Mouse (Mus musculus) stomach, embryonic 14.5 days (tissue): ENCODE measurements around the gene Rps29. TPM values are rescaled to one million over a fixed set of nuclear protein-coding genes. Genes with fewer than 3 reads are reported as not detected.

ENCODE experiments used
- ATAC-seq: fragments of 200-750 bp; cut with Nextera tagmentation; 2 replicates; pipeline ENCODE4 v1.8.0; 2017; ENCODE audit warnings: low read depth, moderate TSS enrichment; ENCODE audit not compliant: insufficient number of reproducible peaks, insufficient read depth, low FRiP score
- H3K27ac ChIP-seq: fragments of 300-500 bp; sonication (generic); 2 replicates; pipeline ENCODE4 v1.5.1; 2014; ENCODE audit warnings: mild to moderate bottlenecking, low read length, moderate library complexity, mixed read lengths
- H3K27me3 ChIP-seq: fragments of 300-500 bp; sonication (generic); 2 replicates; pipeline ENCODE4 v1.6.1; 2014; ENCODE audit warnings: low read length, control low read depth, mixed read lengths; ENCODE audit not compliant: control insufficient read depth, insufficient read depth
- H3K36me3 ChIP-seq: fragments of 300-500 bp; sonication (generic); 2 replicates; pipeline ENCODE4 v1.6.1; 2014; ENCODE audit warnings: mild to moderate bottlenecking, control low read depth, low read length, moderate library complexity, mixed read lengths; ENCODE audit not compliant: control insufficient read depth, insufficient read depth
- H3K4me1 ChIP-seq: fragments of 300-500 bp; sonication (generic); 2 replicates; pipeline ENCODE4 v1.6.1; 2014; ENCODE audit warnings: low read length, control low read depth, mixed read lengths; ENCODE audit not compliant: control insufficient read depth, insufficient read depth
- H3K4me2 ChIP-seq: fragments of 300-500 bp; sonication (generic); replicated peaks from 2 replicates; pipeline ENCODE4 v1.6.1; 2014; ENCODE audit warnings: low read depth, low read length, control low read depth
- H3K4me3 ChIP-seq: fragments of 300-500 bp; sonication (generic); 2 replicates; pipeline ENCODE4 v1.5.1; 2014; ENCODE audit warnings: low read depth, low read length, control low read depth
- H3K9ac ChIP-seq: fragments of 300-500 bp; sonication (generic); replicated peaks from 2 replicates; pipeline ENCODE4 v1.6.1; 2014; ENCODE audit warnings: low read depth, mild to moderate bottlenecking, control low read depth, low read length, moderate library complexity, mixed read lengths
- H3K9me3 ChIP-seq: fragments of 300-500 bp; sonication (generic); 2 replicates; pipeline ENCODE4 v1.6.1; 2016; ENCODE audit warnings: low read depth, low read length, control low read depth; ENCODE audit not compliant: control insufficient read depth
- WGBS: fragments of 180-500 bp; shearing (Covaris S2); extraction: QIAGEN DNeasy Blood & Tissue Kit; methylation state at CpG from one replicate; pipeline ENCODE4 v1.1.7; 2014; 5-methylcytosine and 5-hydroxymethylcytosine counted together
- polyA plus RNA-seq: library from polyadenylated mRNA; unstranded; fragments of >200 nt; fragmentation: Nextera tagmentation; extraction: Ambion mirVana; gene quantifications from 2 replicates; pipeline ENCODE4 v1.2.1, GENCODE M21; 2014

Gene Rps29
- polyA plus RNA-seq, 1 experiment from 2014 or later: 2,274 TPM

GRCm38 (mm10) chr12:69156436-69156835 lies 2.5 kb downstream of the Rps29 start:
- no peak overlapping the region for H3K4me3 ChIP-seq
- 0 out of 2 replicates have a peak, but pooled peaks cover 4% of the 10 kb centered on the region for H3K4me1 ChIP-seq
- peaks cover 18% of the 10 kb centered on the region for H3K36me3 ChIP-seq
- 82% methylated on average over 4 of the region's 4 CpGs for WGBS
- H3K4me2 ChIP-seq: no peak overlapping the region
- ATAC-seq: no peak
- H3K9ac ChIP-seq: no peak overlapping the region
- H3K27ac ChIP-seq: no peak overlapping the region
- H3K27me3 ChIP-seq: no peaks in the 10 kb centered on the region
- H3K9me3 ChIP-seq: no peaks in the 10 kb centered on the region

- Histone ChIP-seq H3K9ac (no peak overlapping the region), H3K36me3 (peaks cover 18% of the 10 kb centered on the region), H3K9me3 (no peaks in the 10 kb centered on the region), H3K4me2 (no peak overlapping the region), H3K27me3 (no peaks in the 10 kb centered on the region), H3K4me1 (0 out of 2 replicates have a peak, but pooled peaks cover 4% of the 10 kb centered on the region), H3K27ac (no peak overlapping the region), H3K4me3 (no peak overlapping the region)
- ATAC-seq: no peak
- WGBS: 78% methylated on average over 2 of the region's 2 CpGs
Observed at GRCm38 (mm10) chr12:69155923-69156322, 3.1 kb downstream of the Rps29 start.

- Histone ChIP-seq H3K4me2 (no peak overlapping the region), H3K4me3 (no peak overlapping the region), H3K4me1 (no peaks in the 10 kb centered on the region), H3K27me3 (no peaks in the 10 kb centered on the region), H3K9ac (no peak overlapping the region), H3K27ac (no peak overlapping the region), H3K9me3 (no peaks in the 10 kb centered on the region), H3K36me3 (no peaks in the 10 kb centered on the region)
- 63% methylated on average over 13 of the region's 13 CpGs for WGBS
- no peak for ATAC-seq
Observed at GRCm38 (mm10) chr12:69150049-69150448, 8.9 kb downstream of the Rps29 start.

- Histone ChIP-seq H3K36me3 (no peaks in the 10 kb centered on the region), H3K9me3 (no peaks in the 10 kb centered on the region), H3K4me1 (no peaks in the 10 kb centered on the region), H3K27ac (no peak overlapping the region), H3K27me3 (no peaks in the 10 kb centered on the region), H3K4me2 (no peak overlapping the region), H3K9ac (no peak overlapping the region), H3K4me3 (no peak overlapping the region)
- no peak for ATAC-seq
- 91% methylated on average over 5 of the region's 5 CpGs for WGBS
Observed at GRCm38 (mm10) chr12:69147166-69147735, 11.7 kb downstream of the Rps29 start.

- Histone ChIP-seq H3K36me3 (no peaks in the 10 kb centered on the region), H3K4me1 (no peaks in the 10 kb centered on the region), H3K27ac (no peak overlapping the region), H3K27me3 (no peaks in the 10 kb centered on the region), H3K9me3 (no peaks in the 10 kb centered on the region), H3K4me2 (no peak overlapping the region), H3K4me3 (no peak overlapping the region), H3K9ac (no peak overlapping the region)
- WGBS: 69% methylated on average over 6 of the region's 6 CpGs
- ATAC-seq: no peak
Observed at GRCm38 (mm10) chr12:69143460-69143859, 15.5 kb downstream of the Rps29 start.

GRCm38 (mm10) chr12:69139841-69140240 lies 19.1 kb downstream of the Rps29 start:
- no peak overlapping the region for H3K4me3 ChIP-seq
- H3K4me2 ChIP-seq: no peak overlapping the region
- 90% methylated on average over 7 of the region's 7 CpGs for WGBS
- no peak overlapping the region for H3K9ac ChIP-seq
- no peaks in the 10 kb centered on the region for H3K27me3 ChIP-seq
- no peaks in the 10 kb centered on the region for H3K36me3 ChIP-seq
- H3K4me1 ChIP-seq: no peaks in the 10 kb centered on the region
- no peaks in the 10 kb centered on the region for H3K9me3 ChIP-seq
- peak; percentile 53; the same call in 1 of the 2 replicates for ATAC-seq
- no peak overlapping the region for H3K27ac ChIP-seq

- ATAC-seq: no peak
- Histone ChIP-seq H3K27me3 (no peaks in the 10 kb centered on the region), H3K4me1 (no peaks in the 10 kb centered on the region), H3K4me2 (no peak overlapping the region), H3K27ac (no peak overlapping the region), H3K4me3 (no peak overlapping the region), H3K9ac (no peak overlapping the region), H3K9me3 (no peaks in the 10 kb centered on the region), H3K36me3 (no peaks in the 10 kb centered on the region)
- 88% methylated on average over 3 of the region's 3 CpGs for WGBS
Observed at GRCm38 (mm10) chr12:69139201-69139600, 19.8 kb downstream of the Rps29 start.

GRCm38 (mm10) chr12:69131981-69132380 lies 27.0 kb downstream of the Rps29 start:
- WGBS: 7% methylated on average over 10 of the region's 10 CpGs
- H3K9me3 ChIP-seq: no peaks in the 10 kb centered on the region
- H3K36me3 ChIP-seq: no peaks in the 10 kb centered on the region
- no peaks in the 10 kb centered on the region for H3K27me3 ChIP-seq
- no peak overlapping the region for H3K4me3 ChIP-seq
- no peak overlapping the region for H3K4me2 ChIP-seq
- H3K9ac ChIP-seq: no peak overlapping the region
- H3K4me1 ChIP-seq: no peaks in the 10 kb centered on the region
- ATAC-seq: no peak
- no peak overlapping the region for H3K27ac ChIP-seq

- Histone ChIP-seq H3K36me3 (no peaks in the 10 kb centered on the region), H3K9ac (no peak overlapping the region), H3K27ac (no peak overlapping the region), H3K4me2 (no peak overlapping the region), H3K4me1 (no peaks in the 10 kb centered on the region), H3K4me3 (no peak overlapping the region), H3K27me3 (no peaks in the 10 kb centered on the region), H3K9me3 (no peaks in the 10 kb centered on the region)
- WGBS: 77% methylated on average over 6 of the region's 6 CpGs
- ATAC-seq: no peak
Observed at GRCm38 (mm10) chr12:69131267-69131666, 27.7 kb downstream of the Rps29 start.
